Mouse (Mus musculus): ENCODE measurements around the gene Cdh13. TPM values are rescaled to one million over a fixed set of nuclear protein-coding genes. Genes with fewer than 3 reads are reported as not detected.
"Not testable (repeated sequence)": the region's sequence is repeated elsewhere in the genome, so short reads cannot be mapped to it uniquely, and the experiment has no call there.

Gene Cdh13
- total RNA-seq, 2 experiments from 2014 or later, result 137 to 144 TPM

- intact Hi-C loops (cut with DNase I), result no loop called here
- peak; percentile 97 for DNase-seq (ENCODE audit: low spot score in 2 of 2)
Observed at GRCm38 (mm10) chr8:119344190-119344856, 1060.8 kb downstream of the Cdh13 start, which contains the start of gene Hsbp1. Hsbp1 (plus strand) TSS chr8:119344488.

DNA sequence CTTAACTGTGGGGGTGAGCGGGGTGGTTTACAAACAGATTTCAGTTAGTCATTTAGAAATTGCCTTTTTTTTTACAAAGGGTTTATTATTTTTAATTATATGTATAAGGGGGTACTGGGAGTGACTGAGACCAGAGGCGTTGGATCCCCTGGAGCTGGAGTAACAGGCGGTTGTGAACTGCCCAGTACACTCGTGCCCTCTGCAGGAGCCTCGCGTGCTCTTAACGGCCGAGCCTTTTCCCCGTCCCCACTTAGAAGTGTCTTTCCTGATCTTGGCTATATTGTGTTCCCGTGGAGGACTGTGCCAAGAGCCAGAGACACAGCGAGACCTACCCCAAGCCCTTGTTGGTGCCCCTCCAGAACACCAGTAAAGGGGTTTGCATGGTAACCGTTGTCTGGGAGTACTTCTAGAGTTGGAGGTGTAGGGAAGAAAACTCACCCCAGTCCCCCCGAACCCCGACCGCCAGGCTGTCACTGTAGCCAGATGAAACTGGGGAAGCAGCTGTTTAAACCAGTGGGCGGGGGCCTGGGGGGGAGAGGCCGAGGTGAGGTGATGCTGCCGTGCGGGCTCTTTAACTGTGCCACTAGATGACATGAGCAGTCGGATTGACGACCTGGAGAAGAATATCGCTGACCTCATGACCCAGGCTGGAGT lies 1061.6 kb downstream of the Cdh13 start:
- DNase-seq (ENCODE audit: low spot score in 2 of 2), result no peak

GRCm38 (mm10) chr8:119345683-119346075 lies 1062.1 kb downstream of the Cdh13 start:
- no peak for DNase-seq (ENCODE audit: low spot score in 2 of 2)
- intact Hi-C loops (cut with DNase I), result no loop called here

More for the DNA sequence above, 1061.6 kb downstream of the Cdh13 start:
- intact Hi-C loops (cut with DNase I), result no loop called here

DNA sequence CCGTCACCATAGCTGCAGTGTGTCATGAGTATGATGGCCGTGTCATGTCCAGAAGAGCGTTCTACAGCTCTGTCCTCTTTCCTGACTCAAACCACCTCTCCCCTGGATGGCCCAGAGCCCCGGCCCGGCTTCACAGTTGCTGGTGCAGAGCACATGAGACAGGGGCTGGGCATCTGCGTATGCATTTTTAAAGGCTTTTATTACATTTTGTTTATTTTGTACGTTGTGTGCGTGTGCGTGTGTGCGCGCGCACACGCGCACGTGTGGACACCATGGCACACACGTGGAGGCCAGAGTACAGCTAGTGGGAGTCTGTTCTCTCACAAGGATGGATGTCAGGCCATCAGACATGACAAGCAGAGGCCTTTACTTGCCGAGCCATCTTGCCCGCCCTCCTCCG lies 1068.1 kb downstream of the Cdh13 start:
- no peak for DNase-seq (ENCODE audit: low spot score in 2 of 2)
- intact Hi-C loops (cut with DNase I), result no loop called here

GRCm38 (mm10) chr8:119352977-119353658 lies 1069.6 kb downstream of the Cdh13 start:
- intact Hi-C loops (cut with DNase I), result no loop called here
- DNase-seq (ENCODE audit: low spot score in 2 of 2), result no peak

- intact Hi-C loops (cut with DNase I), result no loop called here
- DNase-seq (ENCODE audit: low spot score in 2 of 2), result no peak
Observed at GRCm38 (mm10) chr8:119353659-119354023, 1070.1 kb downstream of the Cdh13 start.

DNA sequence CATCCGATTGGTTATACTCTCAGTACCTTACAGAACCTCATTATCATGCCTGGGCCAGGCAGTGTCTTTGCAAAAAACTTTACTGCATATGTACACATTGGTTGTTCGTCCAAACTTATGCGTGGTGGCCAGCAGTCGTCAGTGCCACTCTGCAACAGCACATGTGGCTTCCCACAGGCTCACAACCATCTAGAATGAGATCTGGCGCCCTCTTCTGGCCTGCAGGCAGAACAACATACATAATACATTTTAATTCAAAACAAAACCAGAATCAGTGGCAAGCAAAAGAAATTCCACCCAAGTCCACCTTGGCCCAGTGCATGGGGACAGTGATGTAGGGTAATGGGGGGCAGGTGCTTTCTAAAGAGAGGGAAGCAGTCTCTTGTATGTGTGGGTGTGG lies 1073.1 kb downstream of the Cdh13 start:
- DNase-seq (ENCODE audit: low spot score in 2 of 2); intact Hi-C loops (cut with DNase I): not testable (repeated sequence)

DNA sequence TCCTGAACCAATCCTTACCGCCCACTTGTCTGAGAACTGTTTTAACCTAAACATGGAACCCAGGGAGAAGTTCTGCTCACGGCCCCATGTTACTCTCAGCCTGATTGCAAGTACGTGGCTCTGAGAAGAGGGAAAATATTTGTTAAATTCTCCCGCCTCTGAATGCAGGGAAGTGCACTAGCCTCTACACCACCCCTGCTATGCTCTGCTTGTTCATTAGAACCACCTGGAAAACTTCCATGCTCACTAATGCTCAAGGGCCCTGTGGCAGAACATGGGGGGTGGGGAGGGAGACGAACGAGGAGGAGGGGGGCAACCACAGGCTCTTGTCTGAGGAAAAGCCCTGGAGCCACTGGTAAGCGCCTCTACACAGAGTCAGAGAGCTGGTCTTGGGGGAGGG lies 1074.6 kb downstream of the Cdh13 start:
- intact Hi-C loops (cut with DNase I), result no loop called here
- DNase-seq (ENCODE audit: low spot score in 2 of 2), result no peak

DNA sequence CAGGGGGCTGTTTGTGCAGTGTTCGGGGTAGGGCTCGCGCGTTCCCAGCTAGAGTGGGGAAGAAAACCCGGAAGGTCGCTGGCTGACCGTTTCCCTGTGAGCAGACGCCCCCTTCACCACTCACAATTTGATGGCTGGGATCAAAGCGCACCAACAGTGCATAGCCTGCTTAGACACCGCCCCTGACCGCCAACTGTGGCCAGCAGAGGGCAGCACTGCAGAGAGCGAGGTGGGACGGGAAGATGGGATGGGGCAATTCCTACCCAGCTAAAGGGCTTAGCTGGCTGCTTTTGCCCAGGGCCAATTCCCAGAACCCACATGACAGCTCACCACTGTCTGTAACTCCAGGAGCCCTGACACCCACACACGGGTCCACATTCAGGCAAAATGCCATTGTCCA lies 1075.3 kb downstream of the Cdh13 start:
- intact Hi-C loops (cut with DNase I), result no loop called here
- no peak for DNase-seq (ENCODE audit: low spot score in 2 of 2)

DNA sequence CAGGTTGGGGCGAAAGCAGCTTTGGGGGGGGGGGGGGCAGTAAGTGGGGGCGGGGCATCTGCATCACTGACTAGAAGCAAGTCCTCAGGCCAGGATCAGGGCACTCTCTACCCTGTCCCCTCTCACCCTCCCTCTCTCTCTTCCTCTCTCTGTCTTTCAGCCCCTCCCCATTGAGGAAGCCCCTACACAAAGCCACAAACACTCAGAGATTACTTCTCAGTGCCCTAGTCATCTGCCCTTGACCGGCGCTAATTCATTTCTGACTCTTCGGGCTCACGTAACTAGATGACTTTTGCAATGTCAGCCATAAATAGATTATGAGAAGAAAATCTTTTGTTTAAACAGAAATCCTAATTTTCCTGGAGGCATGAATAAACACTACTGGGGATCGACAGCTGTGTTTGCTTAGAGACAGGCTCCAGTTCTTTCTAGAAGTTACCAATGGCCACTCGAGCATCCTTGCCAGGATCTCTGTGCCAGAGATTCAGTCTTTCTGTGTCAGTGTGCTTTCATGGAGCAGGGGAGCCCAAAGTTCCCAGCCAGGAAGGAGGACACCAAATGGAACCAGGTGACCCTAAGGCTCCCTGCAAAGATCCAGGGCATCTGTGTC lies 1077.3 kb downstream of the Cdh13 start:
- intact Hi-C loops (cut with DNase I), result no loop called here

More for the DNA sequence above, 1077.3 kb downstream of the Cdh13 start:
- no peak for DNase-seq (ENCODE audit: low spot score in 2 of 2)

Data from left cerebral cortex, postnatal 14 days (tissue).